Comparison of ENCODE assay signal across 14 mouse cellular contexts in genomic region chr2:180248947-180249660, GRCm38 (mm10). TPM values are rescaled to one million over a fixed set of nuclear protein-coding genes. Genes with fewer than 3 reads are reported as not detected.
DNase-seq lines count a peak whose midpoint lies in the region; ATAC-seq and TF ChIP-seq lines count a peak whose summit lies in the region.
"Had no signal": no experiment of that assay in that cellular context is flagged by ENCODE, and none has a peak within 500 bp of the region (broad histone marks: within the 10 kb centered on the region; RNA-seq: fewer than 3 reads in every experiment).

No protein-coding gene starts in this region.

- H3K4me3 ChIP-seq in midbrain, embryonic 11.5 days (ENCODE audit: low read depth, low read length) = no peak overlapping the region
- H3K4me3 ChIP-seq in midbrain, embryonic 13.5 days (replicated peaks) = no peak overlapping the region
- no peak overlapping the region for H3K4me3 ChIP-seq in liver, adult 2 months (ENCODE audit: insufficient read depth, low read depth, low read length)
- H3K4me3 ChIP-seq: heart, embryonic 13.5 days; limb, embryonic 12.5 days had no signal

- no peaks in the 10 kb centered on the region for H3K36me3 ChIP-seq in midbrain, embryonic 11.5 days (ENCODE audit: control insufficient read depth, insufficient read depth, low read length)
- no peaks in the 10 kb centered on the region for H3K36me3 ChIP-seq in midbrain, embryonic 13.5 days
- no peaks in the 10 kb centered on the region for H3K36me3 ChIP-seq in liver, adult 2 months (ENCODE audit: control insufficient read depth, insufficient read depth, low read length)
- H3K36me3 ChIP-seq: heart, embryonic 13.5 days; limb, embryonic 12.5 days had no signal

- DNase-seq in cerebellum, adult 11-12 months = peak; percentile 10
- DNase-seq in cerebellum, adult 8-10 months = no peak
- DNase-seq in midbrain, embryonic 11.5 days (ENCODE audit: low spot score, missing footprints) = peak; percentile 8
- DNase-seq in liver, adult 2 months (ENCODE audit: extremely low read depth, low read depth, low spot score) = peak; percentile 82
- DNase-seq in yolk sac, embryonic 10.5 days (ENCODE audit: low spot score) = peak; percentile 92
- DNase-seq in gastrocnemius, adult 8-10 months (ENCODE audit: low spot score in 2 of 2) = no peak
- no peak for DNase-seq in heart, adult 9 months (ENCODE audit: low spot score in 2 of 2)
- DNase-seq: layer of hippocampus, adult 9-11 months had no signal

- H3K27me3 ChIP-seq in midbrain, embryonic 11.5 days (ENCODE audit: control insufficient read depth, insufficient read depth, low read length) = no peaks in the 10 kb centered on the region
- H3K27me3 ChIP-seq in midbrain, embryonic 13.5 days = no peaks in the 10 kb centered on the region
- no peaks in the 10 kb centered on the region for H3K27me3 ChIP-seq in liver, adult 2 months (ENCODE audit: control insufficient read depth, insufficient read depth, low read length)
- H3K27me3 ChIP-seq: heart, embryonic 13.5 days; limb, embryonic 12.5 days had no signal

- no peaks in the 10 kb centered on the region for H3K9me3 ChIP-seq in midbrain, embryonic 11.5 days (ENCODE audit: control insufficient read depth, low read length)
- H3K9me3 ChIP-seq in midbrain, embryonic 13.5 days = no peaks in the 10 kb centered on the region
- H3K9me3 ChIP-seq: heart, embryonic 13.5 days; limb, embryonic 12.5 days had no signal

- no peak for TF ChIP-seq POLR2A in liver, adult 2 months (IDR thresholded peaks at IDR 0.05; ENCODE audit: extremely low read depth, insufficient read depth, low read length)

- H3K27ac ChIP-seq in midbrain, embryonic 11.5 days (ENCODE audit: low read depth, low read length) = no peak overlapping the region
- no peak overlapping the region for H3K27ac ChIP-seq in midbrain, embryonic 13.5 days
- H3K27ac ChIP-seq in liver, adult 2 months (replicated peaks; ENCODE audit: insufficient read depth, low read depth, low read length) = no peak overlapping the region
- H3K27ac ChIP-seq: heart, embryonic 13.5 days; hindbrain, embryonic 14.5 days; limb, embryonic 12.5 days had no signal

- no peak for TF ChIP-seq CTCF in liver, adult 2 months (IDR thresholded peaks at IDR 0.05; ENCODE audit: low read depth, low read length)

- no peak for ATAC-seq in midbrain, embryonic 11.5 days (ENCODE audit: low FRiP score)
- no peak for ATAC-seq in midbrain, embryonic 13.5 days

- no peak overlapping the region for H3K9ac ChIP-seq in midbrain, embryonic 11.5 days (ENCODE audit: low read length)
- no peak overlapping the region for H3K9ac ChIP-seq in midbrain, embryonic 13.5 days (replicated peaks)
- H3K9ac ChIP-seq in liver, adult 2 months (ENCODE audit: low read depth, low read length) = no peak overlapping the region
- H3K9ac ChIP-seq: heart, embryonic 13.5 days; hindbrain, embryonic 14.5 days; limb, embryonic 12.5 days had no signal

- H3K4me1 ChIP-seq in midbrain, embryonic 11.5 days (ENCODE audit: control insufficient read depth, insufficient read depth, low read length) = 0 out of 2 replicates have a peak, but pooled peaks cover 2% of the 10 kb centered on the region
- 0 out of 2 replicates have a peak, but pooled peaks cover 6% of the 10 kb centered on the region for H3K4me1 ChIP-seq in midbrain, embryonic 13.5 days (replicated peaks)
- H3K4me1 ChIP-seq in liver, adult 2 months (ENCODE audit: control insufficient read depth, insufficient read depth, low read length) = peaks cover 3% of the 10 kb centered on the region; the same call in 1 of the 2 replicates
- H3K4me1 ChIP-seq: limb, embryonic 12.5 days had no signal

- H3K4me2 ChIP-seq in midbrain, embryonic 11.5 days = no peak overlapping the region
- no peak overlapping the region for H3K4me2 ChIP-seq in midbrain, embryonic 13.5 days (replicated peaks)
- H3K4me2 ChIP-seq: heart, embryonic 13.5 days; hindbrain, embryonic 14.5 days; limb, embryonic 12.5 days had no signal

- 59% methylated on average over 9 of the region's 9 CpGs for WGBS in midbrain, embryonic 11.5 days
- 49% methylated on average over 9 of the region's 9 CpGs for WGBS in midbrain, embryonic 13.5 days
- WGBS in liver, adult 2 months = 30% methylated on average over 9 of the region's 9 CpGs

- no peaks in the 10 kb centered on the region for H3K79me2 ChIP-seq in liver, adult 2 months (ENCODE audit: control insufficient read depth, insufficient read depth, low read length)

RNA-seq across cellular contexts. Expression of gene Rps21, which starts 8.1 kb away (rescaled TPM):
- polyA plus RNA-seq in midbrain, embryonic 11.5 days (2014; fragmentation: Nextera tagmentation; extraction: Ambion mirVana) = 443 and 494 TPM in 2 replicates
- polyA plus RNA-seq in midbrain, embryonic 13.5 days (2015; fragmentation: Nextera tagmentation; extraction: Ambion mirVana) = 418 and 448 TPM in 2 replicates
- total RNA-seq in liver, adult 2 months (2014; rRNA removed) = 713 and 1,049 TPM in 2 replicates
- 880 and 922 TPM in 2 replicates for polyA plus RNA-seq in liver, adult 2 months (2012; rRNA removed)
- 100 to 1,000 TPM; 348 to 580 (median 436) TPM for total RNA-seq in gastrocnemius, adult 8-10 months (2022)

RNA-seq across cellular contexts. Expression of gene Lama5, which starts 23.4 kb away (rescaled TPM):
- 3.8 and 3.9 TPM in 2 replicates for polyA plus RNA-seq in midbrain, embryonic 11.5 days (2014; fragmentation: Nextera tagmentation; extraction: Ambion mirVana)
- 1.4 and 1.7 TPM in 2 replicates for polyA plus RNA-seq in midbrain, embryonic 13.5 days (2015; fragmentation: Nextera tagmentation; extraction: Ambion mirVana)
- 0.65 and 0.74 TPM in 2 replicates for total RNA-seq in liver, adult 2 months (2014; rRNA removed)
- polyA plus RNA-seq in liver, adult 2 months (2012; rRNA removed) = 1.6 and 4.0 TPM in 2 replicates
- 10 to 100 TPM; 10.8 to 16.5 (median 13.8) TPM for total RNA-seq in gastrocnemius, adult 8-10 months (2022)

RNA-seq across cellular contexts. Expression of gene Cables2, which starts 24.2 kb away (rescaled TPM):
- 13.3 and 14.4 TPM in 2 replicates for polyA plus RNA-seq in midbrain, embryonic 11.5 days (2014; fragmentation: Nextera tagmentation; extraction: Ambion mirVana)
- polyA plus RNA-seq in midbrain, embryonic 13.5 days (2015; fragmentation: Nextera tagmentation; extraction: Ambion mirVana) = 18.2 and 21.6 TPM in 2 replicates
- total RNA-seq in liver, adult 2 months (2014; rRNA removed) = 8.9 and 10.3 TPM in 2 replicates
- polyA plus RNA-seq in liver, adult 2 months (2012; rRNA removed) = 29.2 and 29.5 TPM in 2 replicates
- total RNA-seq in gastrocnemius, adult 8-10 months (2022) = 10 to 100 TPM in 1 of 4 experiments, 1 to 10 TPM in 3; 8.1 to 10.8 (median 9.0) TPM

RNA-seq across cellular contexts. Expression of gene Rbbp8nl, which starts 40.6 kb away (rescaled TPM):
- not detected in 2 replicates for polyA plus RNA-seq in midbrain, embryonic 11.5 days (2014; fragmentation: Nextera tagmentation; extraction: Ambion mirVana)
- not detected in 2 replicates for polyA plus RNA-seq in midbrain, embryonic 13.5 days (2015; fragmentation: Nextera tagmentation; extraction: Ambion mirVana)
- total RNA-seq in liver, adult 2 months (2014; rRNA removed) = not detected in 2 replicates
- not detected in 2 replicates for polyA plus RNA-seq in liver, adult 2 months (2012; rRNA removed)
- total RNA-seq in gastrocnemius, adult 8-10 months (2022) = not detected
- total RNA-seq: adrenal gland, adult 18-20 months had no signal
- polyA plus RNA-seq: cortical plate, adult 2 months; hindbrain, embryonic 14.5 days had no signal

Comparison
In these comparisons a context has a peak if more than half of its experiments do, and no peak if none do; other contexts are left out.
1. DNase-seq: peak in cerebellum, adult 11-12 months (single experiment), midbrain, embryonic 11.5 days (single experiment), liver, adult 2 months (single experiment) and yolk sac, embryonic 10.5 days (single experiment); none in cerebellum, adult 8-10 months (single experiment), gastrocnemius, adult 8-10 months (0 of 2) and heart, adult 9 months (0 of 2).